Mouse (Mus musculus) E14TG2a.4 (cell line): ENCODE data around the gene Mfsd4b1.
A peak's percentile ranks its signal among the peaks of the same experiment; 100 is the strongest.

Source experiments
- H3K27me3 ChIP-seq: 2 replicates; pipeline ENCODE4 v1.6.1; 2014; ENCODE audit warnings: low read length, control low read depth; ENCODE audit not compliant: insufficient read depth
- H3K36me3 ChIP-seq: 2 replicates; pipeline ENCODE4 v1.6.1; 2014; ENCODE audit warnings: low read length, control low read depth; ENCODE audit not compliant: insufficient read depth
- H3K4me1 ChIP-seq: replicated peaks from 2 replicates; pipeline ENCODE4 v1.6.1; 2014; ENCODE audit warnings: low read depth, low read length, control low read depth
- H3K4me3 ChIP-seq: replicated peaks from 2 replicates; pipeline ENCODE4 v1.5.1; 2014; ENCODE audit warnings: mild to moderate bottlenecking, low read length
- H3K9me3 ChIP-seq: 2 replicates; pipeline ENCODE4 v1.6.1; 2014; ENCODE audit warnings: low read length, control low read depth
- CTCF ChIP-seq: conservative IDR thresholded peaks from 2 replicates; pipeline ENCODE4 v1.5.1; 2014; ENCODE audit warnings: low read length
- NANOG ChIP-seq: IDR thresholded peaks from 2 replicates; pipeline ENCODE4 v1.6.1; 2014; ENCODE audit warnings: borderline replicate concordance, low read length, mixed read lengths
- POU5F1 ChIP-seq: IDR thresholded peaks from 2 replicates; pipeline ENCODE4 v1.6.1; 2014; ENCODE audit warnings: low read length, borderline replicate concordance

The Mfsd4b1 gene

DNA sequence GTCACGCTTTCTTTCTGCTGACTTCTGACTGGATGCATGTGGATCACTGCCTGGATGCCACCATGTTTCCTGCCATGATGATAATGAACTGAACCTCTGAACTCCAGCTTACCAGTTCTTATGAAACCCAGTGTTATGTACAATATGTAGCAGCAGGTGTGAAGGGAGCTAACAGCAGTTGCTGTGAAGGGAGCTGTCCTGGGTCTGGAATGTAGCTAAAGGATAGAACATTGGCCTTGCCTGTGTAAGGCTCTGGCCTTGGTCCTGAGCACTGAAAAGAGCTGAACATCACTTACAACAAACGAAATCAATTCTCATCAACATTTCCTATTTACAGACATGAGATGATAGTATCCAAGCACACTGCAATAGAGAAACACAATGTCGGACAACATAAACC lies 57.6 kb downstream of the Mfsd4b1 start:
- Histone ChIP-seq H3K4me1 (no peaks in the 10 kb centered on the region), H3K27me3 (peaks cover 8% of the 10 kb centered on the region; the same call in 1 of the 2 replicates), H3K36me3 (no peaks in the 10 kb centered on the region), H3K9me3 (peaks cover 5% of the 10 kb centered on the region), H3K4me3 (no peak overlapping the region)
- TF ChIP-seq CTCF: no peak
- TF ChIP-seq NANOG: no peak
- no peak for TF ChIP-seq POU5F1

- H3K4me1 ChIP-seq: peaks cover 14% of the 10 kb centered on the region; the same call in 1 of the 2 replicates
- H3K4me3 ChIP-seq: no peak overlapping the region
- peaks cover 46% of the 10 kb centered on the region for H3K27me3 ChIP-seq
- H3K9me3 ChIP-seq: peaks cover 7% of the 10 kb centered on the region; the same call in 1 of the 2 replicates
- TF ChIP-seq CTCF (no peak), NANOG (no peak)
- H3K36me3 ChIP-seq: no peaks in the 10 kb centered on the region
Measured at GRCm38 (mm10) chr10:39961906-39962305, 63.2 kb downstream of the Mfsd4b1 start.

DNA sequence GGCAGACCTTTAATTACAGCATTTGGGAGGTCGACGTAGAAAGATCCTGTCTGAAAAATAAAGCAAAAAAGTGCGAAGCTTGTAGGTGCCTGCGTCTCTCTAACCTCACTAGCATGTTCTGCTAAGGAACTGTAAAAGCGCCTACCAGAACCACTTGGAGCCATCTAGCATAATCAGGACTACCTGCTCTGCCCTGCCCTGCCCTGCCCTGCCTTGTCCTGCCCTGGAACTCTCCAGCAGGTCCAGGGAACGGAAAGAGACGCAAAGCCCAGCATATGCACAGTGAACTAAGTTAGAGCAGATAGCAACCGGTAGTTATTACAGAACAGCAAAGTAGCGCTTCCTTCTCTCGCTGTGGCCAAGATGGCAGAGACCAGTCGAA lies 64.6 kb downstream of the Mfsd4b1 start:
- peaks cover 14% of the 10 kb centered on the region; the same call in 1 of the 2 replicates for H3K4me1 ChIP-seq
- no peak for TF ChIP-seq NANOG
- no peak for TF ChIP-seq POU5F1
- no peak for TF ChIP-seq CTCF
- peaks cover 41% of the 10 kb centered on the region for H3K27me3 ChIP-seq
- H3K36me3 ChIP-seq: no peaks in the 10 kb centered on the region
- peaks cover 7% of the 10 kb centered on the region; the same call in 1 of the 2 replicates for H3K9me3 ChIP-seq
- no peak overlapping the region for H3K4me3 ChIP-seq

GRCm38 (mm10) chr10:39959761-39960440 lies 65.2 kb downstream of the Mfsd4b1 start, which contains the start of gene Mfsd4b3:
Gene Mfsd4b3 (minus strand): TSS chr10:39960153.
- Histone ChIP-seq H3K27me3 (peaks cover 41% of the 10 kb centered on the region), H3K4me1 (peaks cover 14% of the 10 kb centered on the region; the same call in 1 of the 2 replicates), H3K9me3 (peaks cover 7% of the 10 kb centered on the region; the same call in 1 of the 2 replicates), H3K4me3 (peak within 1 kb of the TSS; percentile 82), H3K36me3 (no peaks in the 10 kb centered on the region)
- no peak for TF ChIP-seq POU5F1
- peak; percentile 82 for TF ChIP-seq CTCF
- TF ChIP-seq NANOG: no peak

DNA sequence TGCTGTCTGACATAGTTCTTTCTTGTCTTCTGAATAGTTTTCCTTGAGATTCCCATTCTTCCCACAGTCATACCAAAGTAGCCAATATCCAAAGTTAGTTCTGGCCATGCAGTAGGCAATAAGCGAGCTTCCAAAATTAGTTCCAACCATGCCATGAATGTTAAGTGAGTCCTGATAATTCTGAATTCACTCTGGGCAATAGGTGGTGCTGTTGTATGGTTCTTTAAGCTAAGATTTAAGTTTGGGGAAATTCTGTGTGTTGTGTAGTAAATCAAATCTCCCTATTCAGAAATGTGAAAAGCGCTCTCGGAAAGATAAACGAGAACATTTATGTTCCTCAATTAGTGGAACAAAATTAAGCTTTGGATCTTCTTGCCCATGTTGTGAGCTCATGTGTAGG lies 66.8 kb downstream of the Mfsd4b1 start:
- H3K9me3 ChIP-seq: peaks cover 7% of the 10 kb centered on the region; the same call in 1 of the 2 replicates
- peaks cover 38% of the 10 kb centered on the region for H3K27me3 ChIP-seq
- TF ChIP-seq POU5F1 (no peak), NANOG (no peak), CTCF (no peak)
- no peak overlapping the region for H3K4me3 ChIP-seq
- peaks cover 14% of the 10 kb centered on the region; the same call in 1 of the 2 replicates for H3K4me1 ChIP-seq
- no peaks in the 10 kb centered on the region for H3K36me3 ChIP-seq

- Histone ChIP-seq H3K4me3 (no peak overlapping the region), H3K9me3 (peaks cover 7% of the 10 kb centered on the region; the same call in 1 of the 2 replicates), H3K4me1 (peaks cover 14% of the 10 kb centered on the region; the same call in 1 of the 2 replicates), H3K27me3 (peaks cover 31% of the 10 kb centered on the region), H3K36me3 (no peaks in the 10 kb centered on the region)
- TF ChIP-seq CTCF (no peak), POU5F1 (no peak), NANOG (no peak)
Measured at GRCm38 (mm10) chr10:39956340-39956878, 68.7 kb downstream of the Mfsd4b1 start.

DNA sequence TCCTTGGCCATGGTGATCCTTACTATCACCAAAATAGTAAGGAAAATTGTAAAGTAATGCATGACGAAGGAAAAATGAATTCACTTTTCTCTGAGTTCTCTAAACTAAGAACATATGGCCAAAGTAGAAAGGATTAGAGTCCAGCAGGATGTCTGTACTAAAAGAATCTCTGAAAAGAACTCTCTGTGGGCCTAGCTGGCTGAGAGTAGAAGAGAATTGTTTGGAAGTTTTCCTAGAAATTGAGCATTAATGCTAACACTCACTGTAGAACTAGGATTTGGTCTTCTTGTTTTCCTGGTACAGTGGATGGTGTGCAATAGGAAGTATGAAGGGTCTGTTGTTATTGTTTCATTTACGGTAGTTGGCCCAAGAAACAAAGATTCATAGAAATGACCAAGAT lies 69.9 kb downstream of the Mfsd4b1 start:
- no peaks in the 10 kb centered on the region for H3K9me3 ChIP-seq
- no peak for TF ChIP-seq CTCF
- TF ChIP-seq NANOG: no peak
- TF ChIP-seq POU5F1: no peak
- H3K36me3 ChIP-seq: no peaks in the 10 kb centered on the region
- H3K27me3 ChIP-seq: peaks cover 22% of the 10 kb centered on the region
- H3K4me3 ChIP-seq: no peak overlapping the region
- peaks cover 10% of the 10 kb centered on the region; the same call in 1 of the 2 replicates for H3K4me1 ChIP-seq
